Mouse (Mus musculus) right cerebral cortex, postnatal 14 days (tissue): ENCODE results near the gene Gfi1b.

ENCODE experiments used
- DNase-seq: peaks from one replicate; pipeline ENCODE4 v3.0.0; 2022

The Gfi1b gene

GRCm38 (mm10) chr2:28621111-28621510, 671 bp downstream of the Gfi1b start:
- no peak for DNase-seq

GRCm38 (mm10) chr2:28620522-28620921, 1.3 kb downstream of the Gfi1b start:
- DNase-seq, result no peak

- no peak for DNase-seq
Measured at GRCm38 (mm10) chr2:28619369-28619768, 2.4 kb downstream of the Gfi1b start.

GRCm38 (mm10) chr2:28618777-28619336, 2.9 kb downstream of the Gfi1b start:
- no peak for DNase-seq

- DNase-seq, result no peak
Measured at GRCm38 (mm10) chr2:28617498-28618486, 4.0 kb downstream of the Gfi1b start.

GRCm38 (mm10) chr2:28616874-28617273, 4.9 kb downstream of the Gfi1b start:
- no peak for DNase-seq

- DNase-seq, result no peak
Measured at GRCm38 (mm10) chr2:28616358-28616757, 5.4 kb downstream of the Gfi1b start.

- no peak for DNase-seq
Measured at GRCm38 (mm10) chr2:28613599-28613998, 8.2 kb downstream of the Gfi1b start.

- no peak for DNase-seq
Measured at GRCm38 (mm10) chr2:28612436-28613063, 9.2 kb downstream of the Gfi1b start.

GRCm38 (mm10) chr2:28611407-28611787, 10.4 kb downstream of the Gfi1b start:
- DNase-seq, result no peak

- DNase-seq, result no peak
Measured at GRCm38 (mm10) chr2:28610716-28611406, 10.9 kb downstream of the Gfi1b start.

- no peak for DNase-seq
Measured at GRCm38 (mm10) chr2:28609851-28610250, 11.9 kb downstream of the Gfi1b start.

GRCm38 (mm10) chr2:28607341-28608165, 14.2 kb downstream of the Gfi1b start:
- DNase-seq, result no peak

- no peak for DNase-seq
Measured at GRCm38 (mm10) chr2:28606601-28607340, 15.0 kb downstream of the Gfi1b start.

- DNase-seq, result no peak
Measured at GRCm38 (mm10) chr2:28605789-28606541, 15.8 kb downstream of the Gfi1b start.

GRCm38 (mm10) chr2:28603542-28603941, 18.2 kb downstream of the Gfi1b start:
- no peak for DNase-seq

GRCm38 (mm10) chr2:28601720-28602590, 19.8 kb downstream of the Gfi1b start:
- DNase-seq, result no peak

GRCm38 (mm10) chr2:28599569-28599900, 22.2 kb downstream of the Gfi1b start:
- no peak for DNase-seq

- DNase-seq, result no peak
Measured at GRCm38 (mm10) chr2:28598692-28599568, 22.9 kb downstream of the Gfi1b start.
